8 mouse cellular contexts compared by ENCODE assay signal in the genomic region with DNA sequence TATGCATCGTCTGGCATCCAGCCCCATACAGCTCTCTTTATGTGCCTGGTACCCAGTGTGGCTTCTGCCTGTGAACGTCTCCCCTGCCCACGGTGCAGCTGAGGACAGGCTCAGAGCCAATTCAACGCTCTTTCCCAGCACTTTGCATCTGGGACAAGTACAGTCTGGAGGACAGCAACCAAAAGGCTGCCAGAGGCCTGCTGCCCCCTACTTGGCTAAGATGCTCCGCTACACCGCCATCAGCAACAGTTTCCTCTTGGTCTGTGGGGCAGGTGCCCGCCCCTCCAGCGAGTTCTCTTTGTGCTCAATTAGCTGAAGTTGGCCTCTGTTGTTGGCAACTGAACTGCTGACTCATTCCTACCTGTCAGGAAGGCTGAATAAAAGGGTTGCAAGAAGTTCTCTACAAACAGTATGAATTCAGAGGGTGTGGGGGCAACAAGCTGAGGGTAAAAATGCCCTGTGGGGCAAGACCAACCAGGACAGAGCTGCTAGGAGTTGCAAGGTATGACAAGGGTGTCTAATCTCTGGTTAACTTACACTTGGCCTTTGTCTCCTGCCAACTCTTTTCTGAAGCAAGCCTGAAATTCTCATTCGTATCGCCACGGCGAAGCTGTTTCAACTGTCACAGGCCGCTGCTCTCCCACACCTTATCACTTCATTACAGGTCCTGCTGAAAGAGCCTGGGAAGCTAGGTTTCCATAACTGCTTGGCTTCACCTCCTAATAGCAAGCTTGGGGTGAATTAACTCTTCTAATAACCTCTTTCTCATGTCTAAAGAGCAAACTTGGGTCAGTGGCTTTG. TPM values are rescaled to one million over a fixed set of nuclear protein-coding genes. Genes with fewer than 3 reads are reported as not detected.
DNase-seq lines count a peak whose midpoint lies in the region; ATAC-seq and TF ChIP-seq lines count a peak whose summit lies in the region.

No protein-coding gene starts in this region.

- 66% methylated on average over 13 of the region's 13 CpGs for WGBS in heart, embryonic 10.5 days

- no peak for DNase-seq in heart, embryonic 10.5 days (ENCODE audit: low spot score)
- DNase-seq in heart, adult 9 months (ENCODE audit: low spot score in 2 of 2), result no peak
- peak; percentile 32 for DNase-seq in G1E (ENCODE audit: low spot score)
- DNase-seq in frontal cortex, postnatal 10 days (ENCODE audit: low spot score in 2 of 2), result peak; percentile 46 to 57
- DNase-seq in left cerebral cortex, postnatal 14 days (ENCODE audit: low spot score in 2 of 2), result peak; percentile 50 to 78
- DNase-seq in retina, postnatal 1 day, result peak; percentile 35
- DNase-seq in urinary bladder, postnatal 25 days (ENCODE audit: low spot score), result no peak
- no peak for DNase-seq in embryo, embryonic 11 days

- no peaks in the 10 kb centered on the region for H3K9me3 ChIP-seq in heart, embryonic 10.5 days
- no peaks in the 10 kb centered on the region for H3K9me3 ChIP-seq in G1E (replicated peaks)

- no peaks in the 10 kb centered on the region for H3K27me3 ChIP-seq in heart, embryonic 10.5 days (ENCODE audit: insufficient read depth, poor library complexity, severe bottlenecking)
- H3K27me3 ChIP-seq in G1E (ENCODE audit: insufficient read depth, low read length), result no peaks in the 10 kb centered on the region; the same call in 1 of the 2 replicates

- TF ChIP-seq CTCF in G1E (IDR thresholded peaks at IDR 0.05; ENCODE audit: low read depth, low read length), result no peak

- H3K27ac ChIP-seq in heart, embryonic 10.5 days, result peak overlapping the region; percentile 37; the same call in 1 of the 2 replicates

- no peak overlapping the region for H3K4me3 ChIP-seq in heart, embryonic 10.5 days
- 0 out of 2 replicates have a peak overlapping the region, but pooled peaks have one; percentile 14 for H3K4me3 ChIP-seq in G1E (ENCODE audit: low read depth, low read length)

- H3K4me1 ChIP-seq in heart, embryonic 10.5 days, result peaks cover 24% of the 10 kb centered on the region
- H3K4me1 ChIP-seq in G1E (ENCODE audit: insufficient read depth, low read depth, low read length), result peaks cover 15% of the 10 kb centered on the region

- H3K36me3 ChIP-seq in heart, embryonic 10.5 days, result peaks cover under 1% of the 10 kb centered on the region; the same call in 1 of the 2 replicates
- H3K36me3 ChIP-seq in G1E (replicated peaks), result peaks cover 3% of the 10 kb centered on the region

- intact Hi-C loops in left cerebral cortex, postnatal 14 days (cut with DNase I), result loop anchor here (5.0 kb wide), 1 partner anchor 65 kb away; no protein-coding TSS in a partner anchor

- ATAC-seq in G1E (ENCODE audit: extremely low read depth, insufficient number of reproducible peaks, low FRiP score, poor library complexity, severe bottlenecking), result no peak

RNA-seq across cellular contexts. Expression of a gene that starts 41.0 kb away (rescaled TPM):
- 16.9 and 17.4 TPM in 2 replicates for polyA plus RNA-seq in heart, embryonic 10.5 days (2016; fragmentation: Nextera tagmentation; extraction: Ambion mirVana)
- 36.3 and 39.7 TPM in 2 replicates for total RNA-seq in G1E (2014; fragmentation: Nextera tagmentation)
- 18.4 and 18.8 TPM in 2 replicates for total RNA-seq in G1E (2017)
- polyA plus RNA-seq in G1E (2012), result 34.5 and 39.6 TPM in 2 replicates
- total RNA-seq in left cerebral cortex, postnatal 14 days (2021), result 10 to 100 TPM in 1 of 2 experiments, 1 to 10 TPM in 1; 9.3 to 10.5 TPM

Comparison
In these comparisons a context has a peak if more than half of its experiments do, and no peak if none do; other contexts are left out.
1. DNase-seq: peak in G1E (single experiment), frontal cortex, postnatal 10 days (2 of 2), left cerebral cortex, postnatal 14 days (2 of 2) and retina, postnatal 1 day (single experiment); none in heart, embryonic 10.5 days (single experiment), heart, adult 9 months (0 of 2), urinary bladder, postnatal 25 days (single experiment) and embryo, embryonic 11 days (single experiment).